Mouse (Mus musculus) liver, postnatal 0 days (tissue): ENCODE data around the gene Inafm1.

Experiments used
- CTCF ChIP-seq: sonication (generic); IDR thresholded peaks from 2 replicates; pipeline ENCODE4 v1.5.1; 2016; ENCODE audit warnings: antibody characterized with exemption, low read depth
- EP300 ChIP-seq: IDR thresholded peaks from 2 replicates; pipeline ENCODE4 v1.6.1; 2016; ENCODE audit warnings: antibody characterized with exemption, low read depth, mild to moderate bottlenecking

DNA sequence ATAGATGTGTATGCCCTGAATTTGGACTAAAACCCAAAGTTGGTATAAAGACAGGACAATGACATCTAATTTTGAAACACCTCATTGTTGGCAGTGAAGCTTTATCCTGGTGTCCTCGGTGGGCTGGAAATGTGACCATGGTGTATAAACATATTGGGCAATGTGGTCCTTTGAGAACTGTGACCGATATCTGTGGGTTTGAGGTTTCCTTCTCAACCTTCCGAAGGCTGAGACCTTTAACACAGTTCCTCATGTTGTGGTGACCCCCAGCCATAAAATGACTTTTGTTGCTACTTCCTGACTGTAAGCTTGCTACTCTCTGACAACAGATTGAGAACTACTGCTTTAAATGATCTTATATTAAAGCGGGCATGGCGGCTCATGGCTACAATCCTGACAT lies 22.7 kb downstream of the Inafm1 start:
- TF ChIP-seq CTCF (no peak), EP300 (no peak)
